Mouse (Mus musculus): ENCODE results near the gene Per1. TPM values are rescaled to one million over a fixed set of nuclear protein-coding genes. Genes with fewer than 3 reads are reported as not detected.

The Per1 gene
- polyA plus RNA-seq, 1 experiment, result 25.0 TPM

GRCm38 (mm10) chr11:69088856-69089615, 6.0 kb upstream of the Per1 start:
- H3K36me3 ChIP-seq (ENCODE audit: control insufficient read depth, insufficient read depth, low read length, poor library complexity, severe bottlenecking), result peaks cover 13% of the 10 kb centered on the region
- TF ChIP-seq CTCF (IDR thresholded peaks at IDR 0.05; ENCODE audit: low read depth, low read length) (no peak), POLR2A (IDR thresholded peaks at IDR 0.05; ENCODE audit: insufficient read depth, low read length) (no peak), EP300 (IDR thresholded peaks at IDR 0.05; ENCODE audit: insufficient read depth, low read depth, low read length) (no peak)
- peak overlapping the region; percentile 91 for H3K9ac ChIP-seq (ENCODE audit: low read depth, poor library complexity, severe bottlenecking)
- H3K4me3 ChIP-seq (ENCODE audit: low read depth, low read length), result peak overlapping the region; percentile 90
- no peak overlapping the region for H3K27ac ChIP-seq (ENCODE audit: insufficient read depth, low read length)
- H3K27me3 ChIP-seq (ENCODE audit: control insufficient read depth, insufficient read depth, low read length, poor library complexity, severe bottlenecking), result no peaks in the 10 kb centered on the region
- no peaks in the 10 kb centered on the region for H3K9me3 ChIP-seq (replicated peaks; ENCODE audit: control insufficient read depth, insufficient read depth, low read length, poor library complexity, severe bottlenecking)
- H3K4me1 ChIP-seq (ENCODE audit: control insufficient read depth, insufficient read depth, low read length), result peaks cover 2% of the 10 kb centered on the region

- Histone ChIP-seq H3K4me1 (ENCODE audit: control insufficient read depth, insufficient read depth, low read length) (peaks cover 2% of the 10 kb centered on the region), H3K9ac (ENCODE audit: low read depth, poor library complexity, severe bottlenecking) (peak overlapping the region; percentile 91; the same call in 1 of the 2 replicates), H3K27ac (ENCODE audit: insufficient read depth, low read length) (no peak overlapping the region)
Measured at GRCm38 (mm10) chr11:69089616-69090290, 5.3 kb upstream of the Per1 start.

GRCm38 (mm10) chr11:69090367-69090766, 4.7 kb upstream of the Per1 start:
- H3K36me3 ChIP-seq (ENCODE audit: control insufficient read depth, insufficient read depth, low read length, poor library complexity, severe bottlenecking), result peaks cover 13% of the 10 kb centered on the region
- H3K27ac ChIP-seq (ENCODE audit: insufficient read depth, low read length), result no peak overlapping the region
- H3K9ac ChIP-seq (ENCODE audit: low read depth, poor library complexity, severe bottlenecking), result no peak overlapping the region
- TF ChIP-seq POLR2A (IDR thresholded peaks at IDR 0.05; ENCODE audit: insufficient read depth, low read length), result no peak
- TF ChIP-seq CTCF (IDR thresholded peaks at IDR 0.05; ENCODE audit: low read depth, low read length), result no peak
- H3K9me3 ChIP-seq (replicated peaks; ENCODE audit: control insufficient read depth, insufficient read depth, low read length, poor library complexity, severe bottlenecking), result no peaks in the 10 kb centered on the region
- no peaks in the 10 kb centered on the region for H3K27me3 ChIP-seq (ENCODE audit: control insufficient read depth, insufficient read depth, low read length, poor library complexity, severe bottlenecking)
- H3K4me3 ChIP-seq (ENCODE audit: low read depth, low read length), result no peak overlapping the region
- peaks cover 2% of the 10 kb centered on the region for H3K4me1 ChIP-seq (ENCODE audit: control insufficient read depth, insufficient read depth, low read length)

More at GRCm38 (mm10) chr11:69089616-69090290, 5.3 kb upstream of the Per1 start:
- TF ChIP-seq POLR2A (IDR thresholded peaks at IDR 0.05; ENCODE audit: insufficient read depth, low read length), result no peak
- no peak for TF ChIP-seq CTCF (IDR thresholded peaks at IDR 0.05; ENCODE audit: low read depth, low read length)
- no peak for TF ChIP-seq EP300 (IDR thresholded peaks at IDR 0.05; ENCODE audit: insufficient read depth, low read depth, low read length)
- no peaks in the 10 kb centered on the region for H3K9me3 ChIP-seq (replicated peaks; ENCODE audit: control insufficient read depth, insufficient read depth, low read length, poor library complexity, severe bottlenecking)
- H3K4me3 ChIP-seq (ENCODE audit: low read depth, low read length), result peak overlapping the region; percentile 90
- H3K27me3 ChIP-seq (ENCODE audit: control insufficient read depth, insufficient read depth, low read length, poor library complexity, severe bottlenecking), result no peaks in the 10 kb centered on the region
- H3K36me3 ChIP-seq (ENCODE audit: control insufficient read depth, insufficient read depth, low read length, poor library complexity, severe bottlenecking), result peaks cover 13% of the 10 kb centered on the region

GRCm38 (mm10) chr11:69091566-69092385, 3.2 kb upstream of the Per1 start:
- no peak overlapping the region for H3K27ac ChIP-seq (ENCODE audit: insufficient read depth, low read length)
- H3K36me3 ChIP-seq (ENCODE audit: control insufficient read depth, insufficient read depth, low read length, poor library complexity, severe bottlenecking), result peaks cover 13% of the 10 kb centered on the region
- H3K4me3 ChIP-seq (ENCODE audit: low read depth, low read length), result no peak overlapping the region
- no peak overlapping the region for H3K9ac ChIP-seq (ENCODE audit: low read depth, poor library complexity, severe bottlenecking)
- TF ChIP-seq EP300 (IDR thresholded peaks at IDR 0.05; ENCODE audit: insufficient read depth, low read depth, low read length) (no peak), CTCF (IDR thresholded peaks at IDR 0.05; ENCODE audit: low read depth, low read length) (no peak), POLR2A (IDR thresholded peaks at IDR 0.05; ENCODE audit: insufficient read depth, low read length) (no peak)
- H3K9me3 ChIP-seq (replicated peaks; ENCODE audit: control insufficient read depth, insufficient read depth, low read length, poor library complexity, severe bottlenecking), result no peaks in the 10 kb centered on the region
- H3K4me1 ChIP-seq (ENCODE audit: control insufficient read depth, insufficient read depth, low read length), result no peaks in the 10 kb centered on the region
- no peaks in the 10 kb centered on the region for H3K27me3 ChIP-seq (ENCODE audit: control insufficient read depth, insufficient read depth, low read length, poor library complexity, severe bottlenecking)

- H3K27me3 ChIP-seq (ENCODE audit: control insufficient read depth, insufficient read depth, low read length, poor library complexity, severe bottlenecking), result no peaks in the 10 kb centered on the region
- no peak overlapping the region for H3K4me3 ChIP-seq (ENCODE audit: low read depth, low read length)
- no peaks in the 10 kb centered on the region for H3K9me3 ChIP-seq (replicated peaks; ENCODE audit: control insufficient read depth, insufficient read depth, low read length, poor library complexity, severe bottlenecking)
- peaks cover 13% of the 10 kb centered on the region for H3K36me3 ChIP-seq (ENCODE audit: control insufficient read depth, insufficient read depth, low read length, poor library complexity, severe bottlenecking)
- H3K27ac ChIP-seq (ENCODE audit: insufficient read depth, low read length), result peak overlapping the region; percentile 52
- H3K9ac ChIP-seq (ENCODE audit: low read depth, poor library complexity, severe bottlenecking), result no peak overlapping the region
- TF ChIP-seq CTCF (IDR thresholded peaks at IDR 0.05; ENCODE audit: low read depth, low read length), result peak; percentile 68
- no peak for TF ChIP-seq EP300 (IDR thresholded peaks at IDR 0.05; ENCODE audit: insufficient read depth, low read depth, low read length)
- no peaks in the 10 kb centered on the region for H3K4me1 ChIP-seq (ENCODE audit: control insufficient read depth, insufficient read depth, low read length)
Measured at GRCm38 (mm10) chr11:69092386-69092751, 2.6 kb upstream of the Per1 start.

Data from ES-Bruce4 (cell line).